Mouse (Mus musculus): ENCODE data around the gene Mog.
"Not testable (repeated sequence)": the region's sequence is repeated elsewhere in the genome, so short reads cannot be mapped to it uniquely, and the experiment has no call there.

Mog gene

GRCm38 (mm10) chr17:37044651-37045244 lies 21.6 kb upstream of the Mog start:
- DNase-seq: no peak

- no peak for DNase-seq
Observed at GRCm38 (mm10) chr17:37039127-37039894, 16.1 kb upstream of the Mog start.

- DNase-seq: no peak
Observed at GRCm38 (mm10) chr17:37029162-37029561, 6.0 kb upstream of the Mog start.

DNA sequence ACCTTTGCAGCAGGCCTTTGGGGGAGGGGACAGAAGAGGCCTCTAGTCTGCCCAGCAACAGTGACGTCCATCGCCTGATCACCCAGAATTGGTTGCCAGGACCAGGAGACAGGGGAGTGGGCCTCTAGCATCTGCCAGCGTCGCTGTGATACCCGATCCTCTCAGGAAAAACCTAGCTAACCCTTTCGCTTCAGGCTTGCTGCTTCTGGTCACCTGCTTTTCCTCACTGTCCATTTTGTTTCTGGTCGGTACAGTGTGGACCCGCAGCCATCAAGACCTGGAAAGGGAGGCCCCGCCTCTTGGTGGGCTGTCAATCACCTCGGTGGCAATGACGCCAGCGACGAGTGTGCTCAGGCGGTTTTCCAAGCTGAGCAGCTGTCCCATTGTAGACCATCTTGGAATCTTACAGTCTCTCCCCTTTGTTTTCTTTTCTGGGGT lies 5.5 kb upstream of the Mog start:
- peak; percentile 96 to 98 for DNase-seq

DNA sequence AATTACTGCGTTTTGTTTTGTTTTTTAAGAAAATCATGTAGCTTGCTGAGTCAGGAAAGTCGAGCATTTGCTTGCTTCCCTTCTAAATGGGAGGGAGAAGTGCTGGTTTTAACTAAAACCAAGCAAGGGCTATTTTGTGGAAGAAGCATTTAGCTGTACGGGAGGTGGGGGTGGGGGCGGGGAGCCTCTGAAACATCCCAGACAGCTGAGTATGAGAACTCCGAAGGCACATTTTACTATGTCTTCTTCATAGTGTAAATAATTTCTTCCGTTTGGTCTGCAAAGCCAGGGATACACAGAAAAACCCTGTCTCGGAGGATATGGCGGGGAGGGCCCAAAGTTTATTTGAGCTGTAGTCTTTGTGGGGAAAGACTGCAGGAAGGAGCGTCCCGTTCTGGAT lies 5.0 kb upstream of the Mog start:
- peak in 1 of 2 experiments; percentile 19 for DNase-seq

DNA sequence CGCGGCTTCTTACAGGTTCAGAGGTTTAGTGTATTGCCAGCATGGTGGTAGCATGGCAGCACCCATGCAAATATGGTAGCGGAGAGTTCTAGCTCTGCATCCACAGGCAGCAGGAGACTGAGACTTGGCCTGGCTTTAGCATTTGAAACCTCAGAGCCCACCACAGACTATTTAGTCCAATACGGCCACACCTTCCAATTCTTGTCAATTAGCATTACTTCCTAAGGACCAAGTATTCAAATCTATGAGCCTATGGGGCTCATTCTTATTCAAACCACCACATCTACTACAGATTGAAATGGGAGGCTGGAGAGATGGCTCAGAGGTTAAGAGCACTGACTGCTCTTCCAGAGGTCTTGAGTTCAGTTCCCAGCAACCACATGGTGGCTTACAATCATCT lies 4.3 kb upstream of the Mog start:
- DNase-seq: no peak

- no peak for DNase-seq
Observed at GRCm38 (mm10) chr17:37026425-37026824, 3.2 kb upstream of the Mog start.

GRCm38 (mm10) chr17:37019242-37019641 lies 4.0 kb downstream of the Mog start:
- DNase-seq: not testable (repeated sequence)

DNA sequence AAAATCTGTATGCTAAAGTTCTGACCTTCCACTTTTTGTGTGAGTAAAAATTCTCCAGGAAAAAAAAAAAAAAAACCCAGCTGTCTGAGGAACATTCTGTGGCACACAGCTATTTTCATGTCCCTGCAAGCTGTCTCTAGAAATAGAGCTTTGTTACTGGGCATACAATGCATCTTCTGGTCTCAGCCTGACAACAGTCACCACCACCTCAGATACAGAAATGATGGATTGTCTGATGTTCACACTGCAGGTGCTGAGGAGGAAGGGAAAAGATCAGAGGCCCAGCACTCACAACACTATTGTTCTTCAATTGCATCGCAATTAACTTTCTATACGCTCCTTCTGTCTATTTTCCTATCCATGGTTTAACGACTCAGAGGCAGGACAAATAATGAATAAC lies 4.9 kb downstream of the Mog start:
- DNase-seq: no peak

DNA sequence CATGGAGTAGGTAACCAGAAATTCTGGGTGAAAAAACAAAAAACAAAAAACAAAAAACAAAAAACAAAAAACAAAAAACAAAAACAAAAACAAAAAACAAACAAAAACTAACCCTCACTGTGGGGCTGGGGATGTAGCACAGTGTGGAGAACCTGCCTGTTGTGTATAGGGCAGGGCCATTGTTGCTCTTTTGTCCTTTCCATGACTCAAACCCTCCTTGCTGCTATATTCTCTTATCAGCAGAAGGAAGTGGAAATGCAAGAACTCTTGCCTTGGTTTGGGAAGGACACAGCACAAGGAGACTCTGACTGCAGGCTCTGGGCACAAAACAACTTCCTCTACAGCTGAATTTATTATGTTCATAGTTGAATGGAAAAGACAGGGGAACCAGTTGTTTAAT lies 6.9 kb downstream of the Mog start:
- no peak for DNase-seq

DNA sequence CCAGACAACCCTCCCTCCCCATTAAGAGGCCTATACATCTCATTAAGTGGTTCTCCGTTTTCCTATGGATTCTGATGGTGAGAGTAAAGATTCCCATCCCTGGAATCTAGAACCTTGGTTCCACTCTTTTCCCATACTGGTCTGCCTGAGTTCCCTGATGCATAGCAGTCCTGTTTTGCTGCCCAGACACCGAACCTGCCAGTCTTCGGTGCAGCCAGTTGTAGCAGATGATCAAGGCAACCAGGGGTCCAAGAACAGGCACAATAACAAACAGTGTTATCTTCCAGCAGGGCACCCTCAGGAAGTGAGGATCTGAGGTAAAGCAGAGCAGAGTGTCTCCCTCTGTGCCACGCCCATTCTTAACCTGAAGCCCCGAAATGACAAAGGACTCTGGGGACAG lies 11.1 kb downstream of the Mog start:
- DNase-seq: no peak

- DNase-seq: no peak
Observed at GRCm38 (mm10) chr17:37011719-37012118, 11.5 kb downstream of the Mog start.

- DNase-seq: no peak
Observed at GRCm38 (mm10) chr17:37009460-37010042, 13.6 kb downstream of the Mog start.

DNA sequence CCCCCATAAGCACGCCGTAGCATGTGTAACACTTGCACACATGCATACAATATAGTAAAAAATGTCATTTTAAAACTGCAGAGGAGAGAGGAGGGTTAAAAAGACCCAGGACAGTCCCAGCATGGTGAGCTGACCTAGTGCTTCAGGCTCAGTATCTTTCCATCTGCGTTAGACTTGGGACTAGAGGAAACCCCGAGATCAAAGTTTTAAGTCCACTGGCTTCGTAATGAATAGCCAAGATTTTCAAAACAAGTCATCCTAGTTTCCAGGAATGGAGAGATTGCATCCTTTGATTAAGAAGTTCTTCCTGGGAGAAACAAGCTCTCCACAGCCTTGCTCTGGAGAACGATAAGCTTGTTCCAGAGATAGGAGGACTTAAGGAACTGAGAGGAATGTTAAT lies 15.0 kb downstream of the Mog start:
- no peak for DNase-seq

- no peak for DNase-seq
Observed at GRCm38 (mm10) chr17:37003366-37003765, 19.8 kb downstream of the Mog start.

DNA sequence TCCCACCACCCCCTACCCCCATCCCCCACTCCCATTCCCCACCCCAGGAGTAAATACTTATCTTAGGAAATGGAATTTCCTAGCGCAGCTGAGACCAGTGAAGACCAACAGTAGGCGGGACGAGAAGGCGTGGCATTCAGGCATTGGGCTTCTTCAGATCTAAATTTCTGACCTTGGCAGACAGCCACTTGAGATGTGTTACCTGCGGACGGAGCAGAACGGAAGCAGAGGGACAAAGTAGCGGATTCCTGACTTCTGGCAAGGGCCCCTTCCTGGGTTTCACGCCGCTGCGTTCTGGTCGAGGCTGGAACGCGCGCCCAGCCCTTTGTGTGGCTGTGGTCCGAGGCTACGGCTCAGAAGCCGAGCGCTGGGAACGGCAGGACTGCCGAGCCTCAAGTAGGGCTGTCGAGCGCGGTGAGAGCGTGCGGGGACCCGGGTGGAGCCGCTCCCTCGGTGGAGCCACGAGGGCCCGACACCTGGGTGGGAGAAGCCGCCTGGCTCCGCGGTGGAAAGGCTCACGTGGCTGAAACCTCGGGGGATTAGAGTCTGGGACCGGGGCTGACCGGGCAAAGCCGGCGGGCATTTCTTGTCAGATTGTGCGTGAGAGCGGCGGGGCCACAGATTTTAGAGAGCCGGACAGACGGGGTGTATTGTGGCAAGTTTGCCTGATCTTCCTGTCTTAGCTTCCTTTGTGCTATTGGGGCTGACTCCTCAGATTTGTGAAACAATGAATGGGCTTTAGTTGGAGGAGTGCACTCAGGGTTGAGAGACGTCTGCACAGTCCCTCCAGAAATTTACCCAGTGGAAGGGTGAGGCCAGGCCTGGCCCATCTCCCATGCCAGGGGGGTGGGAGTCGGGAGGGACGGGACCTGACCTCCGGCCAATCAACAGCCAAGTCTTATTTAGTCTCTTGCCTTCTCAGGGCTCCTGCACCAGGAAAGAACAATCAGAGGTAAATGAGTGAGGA lies 20.6 kb downstream of the Mog start:
- DNase-seq: peak; percentile 81 to 83

DNA sequence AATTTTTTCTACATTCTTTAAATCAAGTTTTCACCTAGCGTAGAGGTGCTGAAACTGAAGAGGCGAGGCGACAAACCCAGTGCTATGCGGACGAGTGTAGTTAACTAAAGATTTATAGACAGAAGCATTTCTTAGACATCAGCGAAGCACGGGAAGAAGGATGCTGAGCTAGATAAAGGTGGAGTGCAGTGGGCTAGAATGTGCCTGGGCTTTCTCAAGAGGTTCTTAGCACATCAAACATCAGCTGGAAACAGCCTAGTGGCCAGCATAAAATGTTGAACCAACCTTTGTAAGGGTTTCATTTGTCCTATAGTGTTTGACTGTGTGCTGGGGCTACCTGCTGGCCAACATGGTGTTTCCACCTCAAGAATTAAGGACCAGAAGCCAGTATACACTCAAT lies 22.3 kb downstream of the Mog start, which contains the start of gene Zfp57:
Gene Zfp57 (plus strand): TSS at position 301 of the 400 bp plus-strand sequence.
- no peak for DNase-seq

- DNase-seq: no peak
Observed at GRCm38 (mm10) chr17:36998477-36998876, 24.7 kb downstream of the Mog start.

DNA sequence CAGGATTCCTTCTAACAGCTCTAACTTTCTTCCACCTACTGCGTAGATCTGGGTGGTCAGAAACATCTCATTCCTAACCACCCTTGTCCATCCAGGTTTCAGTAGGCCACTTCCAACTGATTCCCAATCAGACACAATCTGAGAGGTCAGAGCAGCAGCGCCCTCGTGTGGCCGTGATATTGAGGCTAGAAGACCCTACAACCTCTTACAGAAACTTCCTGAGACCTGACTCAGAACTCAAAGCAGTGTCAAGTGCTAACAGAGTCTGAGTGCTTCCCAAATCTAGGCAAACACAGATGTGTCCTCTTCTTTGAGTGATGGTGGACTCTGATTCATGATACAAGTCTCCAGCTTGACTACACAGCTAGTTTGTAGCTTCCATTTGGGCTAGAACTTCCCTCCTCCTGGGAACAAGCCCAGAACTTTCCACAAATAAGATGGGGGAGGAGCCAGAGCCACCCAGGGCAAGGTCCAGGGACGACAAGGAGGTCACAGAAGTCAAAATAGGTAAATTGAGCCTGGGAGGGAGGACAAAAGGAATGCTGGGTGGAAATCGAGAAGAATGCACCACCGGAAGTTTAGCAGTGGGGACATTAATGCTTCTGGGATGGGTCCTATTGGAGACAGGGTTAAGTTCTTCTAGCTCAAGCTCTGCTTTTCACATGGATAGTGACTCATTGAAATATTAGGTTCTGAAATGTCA lies 26.0 kb downstream of the Mog start:
- peak; percentile 88 to 96 for DNase-seq

GRCm38 (mm10) chr17:36995448-36995847 lies 27.8 kb downstream of the Mog start:
- no peak for DNase-seq

- no peak for DNase-seq
Observed at GRCm38 (mm10) chr17:36994528-36994927, 28.7 kb downstream of the Mog start.

DNA sequence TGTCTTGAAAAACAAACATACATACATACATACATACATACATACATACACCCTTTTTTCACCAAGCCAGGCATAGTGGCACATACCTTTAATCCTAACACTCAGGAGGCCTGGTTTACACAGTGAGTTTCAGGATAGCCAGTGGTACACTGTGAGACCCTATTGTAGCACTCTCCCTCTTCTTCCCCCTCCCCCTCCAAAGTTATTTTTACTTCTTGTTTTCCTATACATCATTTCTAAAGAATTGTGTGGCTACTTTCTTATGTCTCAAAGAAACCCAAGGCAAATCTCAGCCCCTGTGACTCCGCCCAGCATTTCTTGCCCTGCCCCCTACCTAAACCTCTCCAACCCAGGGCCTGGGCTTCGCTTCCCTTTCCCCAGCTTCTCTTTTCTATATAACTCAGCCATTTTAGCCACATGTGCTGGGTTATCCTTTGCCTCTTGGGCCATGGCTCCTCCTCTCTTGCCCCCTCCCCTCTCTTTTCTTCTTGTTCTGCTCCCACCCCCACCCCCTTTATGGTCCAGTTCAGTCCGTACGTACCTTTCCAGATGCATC lies 29.4 kb downstream of the Mog start:
- no peak for DNase-seq
